6 mouse cellular contexts compared by ENCODE assay signal in the genomic region with DNA sequence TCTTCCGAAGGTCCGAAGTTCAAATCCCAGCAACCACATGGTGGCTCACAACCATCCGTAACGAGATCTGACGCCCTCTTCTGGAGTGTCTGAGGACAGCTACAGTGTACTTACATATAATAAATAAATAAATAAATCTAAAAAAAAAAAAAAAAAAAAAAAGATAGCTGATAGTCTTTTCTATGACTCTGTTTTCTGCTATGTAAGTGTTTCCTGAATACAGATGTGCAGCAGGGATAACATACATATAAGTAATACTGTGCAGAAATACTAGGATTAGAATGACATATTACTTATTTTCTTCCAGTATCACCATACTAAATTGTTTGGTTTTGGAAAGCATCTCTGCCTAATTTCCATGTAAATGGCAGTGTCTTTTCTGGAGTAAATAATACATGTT. TPM values are rescaled to one million over a fixed set of nuclear protein-coding genes. Genes with fewer than 3 reads are reported as not detected.
DNase-seq lines count a peak whose midpoint lies in the region; ATAC-seq and TF ChIP-seq lines count a peak whose summit lies in the region.
"Not testable (repeated sequence)": the region's sequence is repeated elsewhere in the genome, so short reads cannot be mapped to it uniquely, and the experiment has no call there.
"Had no signal": no experiment of that assay in that cellular context is flagged by ENCODE, and none has a peak within 500 bp of the region (broad histone marks: within the 10 kb centered on the region; RNA-seq: fewer than 3 reads in every experiment).

No protein-coding gene starts in this region.

- not testable (repeated sequence) for TF ChIP-seq EP300 in MEL (IDR thresholded peaks at IDR 0.05; ENCODE audit: low read depth in 1 of 2, low read length in 2 of 2)

- H3K4me3 ChIP-seq in ES-E14 (ENCODE audit: insufficient read depth in 1 of 2, low read depth in 1 of 2, low read length in 2 of 2, poor library complexity in 1 of 2, severe bottlenecking in 1 of 2); MEL (ENCODE audit: control insufficient read depth in 1 of 2, insufficient read depth in 1 of 2, low read depth in 2 of 2, low read length in 2 of 2); intestine, embryonic 15.5 days (replicated peaks): not testable (repeated sequence)

- in situ Hi-C loops in ES-E14 (cut with MboI; ENCODE audit: low sequenced_read_pairs in 2 of 2, unreplicated experiment in 2 of 2) = not testable (repeated sequence)

- TF ChIP-seq RAD21 in MEL (IDR thresholded peaks at IDR 0.05; ENCODE audit: low read depth, low read length) = not testable (repeated sequence)

- 0 out of 2 replicates have a peak, but pooled peaks have one; percentile 10 for ATAC-seq in intestine, embryonic 15.5 days

- H3K9ac ChIP-seq in ES-E14 (ENCODE audit: insufficient read depth, low read depth, low read length, poor library complexity, severe bottlenecking); MEL (ENCODE audit: control insufficient read depth, low read depth, low read length, poor library complexity, severe bottlenecking); intestine, embryonic 15.5 days: not testable (repeated sequence)

- WGBS in intestine, embryonic 15.5 days = 96% methylated on average over 4 of the region's 5 CpGs

- not testable (repeated sequence) for H3K36me3 ChIP-seq in ES-E14 (ENCODE audit: control insufficient read depth, insufficient read depth, low read length, poor library complexity, severe bottlenecking); MEL (ENCODE audit: control insufficient read depth in 1 of 2, insufficient read depth in 2 of 2, low read length in 2 of 2); intestine, embryonic 15.5 days

- not testable (repeated sequence) for DNase-seq in ES-E14 (ENCODE audit: low read depth, low spot score); MEL (ENCODE audit: low read depth, low spot score)

- H3K27ac ChIP-seq in ES-E14 (ENCODE audit: insufficient read depth, low read depth, low read length, poor library complexity, severe bottlenecking); MEL (ENCODE audit: control insufficient read depth, low read depth, low read length); intestine, embryonic 15.5 days: not testable (repeated sequence)

- H3K9me3 ChIP-seq in ES-E14 (ENCODE audit: control insufficient read depth, insufficient read depth, low read depth, low read length); MEL (replicated peaks; ENCODE audit: insufficient read depth, low read length); intestine, embryonic 15.5 days: not testable (repeated sequence)

- not testable (repeated sequence) for TF ChIP-seq CTCF in MEL (IDR thresholded peaks at IDR 0.05 in 2 of 3, conservative IDR thresholded peaks at IDR 0.05 in 1 of 3; ENCODE audit: control insufficient read depth in 1 of 3, insufficient read depth in 1 of 3, low read depth in 2 of 3, low read length in 3 of 3, poor library complexity in 1 of 3, severe bottlenecking in 1 of 3)

- peaks cover 6 to 11% of the 10 kb centered on the region in 2 experiments for H3K4me1 ChIP-seq in ES-E14 (ENCODE audit: control insufficient read depth in 2 of 2, insufficient read depth in 2 of 2, low read length in 2 of 2, poor library complexity in 1 of 2)
- H3K4me1 ChIP-seq in MEL (ENCODE audit: control insufficient read depth in 1 of 2, insufficient read depth in 2 of 2, low read length in 2 of 2); intestine, embryonic 15.5 days (replicated peaks): not testable (repeated sequence)

- H3K27me3 ChIP-seq in MEL (ENCODE audit: control insufficient read depth in 1 of 2, insufficient read depth in 2 of 2, low read length in 2 of 2); intestine, embryonic 15.5 days (replicated peaks): not testable (repeated sequence)

- TF ChIP-seq POLR2A in MEL (IDR thresholded peaks at IDR 0.05; ENCODE audit: control insufficient read depth in 1 of 2, insufficient read depth in 1 of 2, low read depth in 1 of 2, low read length in 2 of 2, poor library complexity in 1 of 2) = not testable (repeated sequence)

- H3K79me2 ChIP-seq in MEL (ENCODE audit: control insufficient read depth, insufficient read depth, low read length, poor library complexity) = not testable (repeated sequence)

- H3K4me2 ChIP-seq in intestine, embryonic 15.5 days (replicated peaks) = not testable (repeated sequence)

TF ChIP-seq in ES-E14, 5 proteins besides CTCF, POLR2A, EP300 and RAD21:
- peak; percentile 62; the same call in 1 of the 2 replicates for TF ChIP-seq ZNF384 (IDR thresholded peaks at IDR 0.05; ENCODE audit: low read depth, low read length)

TF ChIP-seq in MEL, 35 proteins besides CTCF, POLR2A, EP300 and RAD21:
- TF ChIP-seq ZNF384 (IDR thresholded peaks at IDR 0.05; ENCODE audit: low read depth, low read length) = peak; percentile 52

RNA-seq across cellular contexts. Expression of a gene that starts 50.8 kb away (rescaled TPM):
- 33.5 and 36.4 TPM in 2 replicates for total RNA-seq in ES-E14 (2012; rRNA removed)
- total RNA-seq in MEL (2012; rRNA removed) = 19.1 and 20.7 TPM in 2 replicates
- 10 to 100 TPM in 1 of 2 experiments, not detected in 1; 29.6 TPM for polyA plus RNA-seq in MEL (2012; ENCODE audit: insufficient read depth in 1 of 2, insufficient read length in 2 of 2, low read depth in 1 of 2, low replicate concordance in 2 of 2, missing spikeins in 1 of 2)
- 10.0 and 11.8 TPM in 2 replicates for polyA plus RNA-seq in intestine, embryonic 15.5 days (2015; fragmentation: Nextera tagmentation; extraction: Ambion mirVana)
- total RNA-seq: CH12.LX had no signal
- polyA plus RNA-seq: activated CD4-positive, CD25-positive, alpha-beta regulatory T cell, adult 4 months; CD4-positive, CD25-positive, alpha-beta regulatory T cell, adult 4 months had no signal
